Mouse (Mus musculus) adrenal gland, adult 2 months (tissue): ENCODE results near the gene Ano10. TPM values are rescaled to one million over a fixed set of nuclear protein-coding genes. Genes with fewer than 3 reads are reported as not detected.

Source experiments
- microRNA-seq, 2 experiments: library from miRNA; unstranded; fragments of <30 nt; microRNA quantifications; one replicate each; pipeline ENCODE4 v1.2.0; 2021
- polyA plus RNA-seq: library from polyadenylated mRNA; depleted of rRNA; stranded (reverse); fragments of >200 nt; gene quantifications from 2 replicates; pipeline ENCODE4 v1.2.3, GENCODE M21; 2012; rRNA removed
- total RNA-seq, 2 experiments: library from RNA; stranded (reverse); gene quantifications; 2 replicates each; pipeline ENCODE4 v1.2.3; 2021

Gene Ano10
- total and polyA plus RNA-seq, 3 experiments = 71.6 to 102 (median 75.6) TPM

Small RNAs within 50 kb of the gene (microRNA-seq; reads per million reads assigned to microRNA genes)
- 0 to 0.83 reads per million in 2 experiments for gene Mir8106

Other genes starting within 250 kb of the Ano10 start
- 100 to 1,000 TPM; 183 to 230 TPM for gene Snrk, start 177.2 kb downstream of the Ano10 start, total RNA-seq
- gene Snrk, start 177.2 kb downstream of the Ano10 start, polyA plus RNA-seq = 114 and 115 TPM in 2 replicates
- gene Abhd5, start 57.2 kb upstream of the Ano10 start, total RNA-seq = 100 to 1,000 TPM in 1 of 2 experiments, 10 to 100 TPM in 1; 90.4 to 137 TPM
- gene Abhd5, start 57.2 kb upstream of the Ano10 start, polyA plus RNA-seq = 14.7 and 17.6 TPM in 2 replicates